Mouse (Mus musculus) gastrocnemius, postnatal 10 days (tissue): ENCODE measurements around the gene Ctsw. TPM values are rescaled to one million over a fixed set of nuclear protein-coding genes. Genes with fewer than 3 reads are reported as not detected.

ENCODE experiments used
- total RNA-seq, 2 experiments: library from RNA; stranded (reverse); gene quantifications; 2 replicates each; pipeline ENCODE4 v1.2.3; 2021

Ctsw gene
- total RNA-seq, 2 experiments from 2014 or later: 0.50 TPM; not detected in 1

Other genes starting within 250 kb of the Ctsw start
- 10 to 100 TPM; 10.3 to 11.1 TPM for gene Pacs1, start 195.4 kb downstream of the Ctsw start, total RNA-seq
- 10 to 100 TPM; 81.9 to 88.6 TPM for gene Sf3b2, start 173.1 kb downstream of the Ctsw start, total RNA-seq
- gene Gal3st3, start 170.2 kb downstream of the Ctsw start, total RNA-seq: under 1 TPM; 0.28 to 0.47 TPM
- not detected for gene Catsper1, start 132.8 kb downstream of the Ctsw start, total RNA-seq
- gene Cst6, start 118.9 kb downstream of the Ctsw start, total RNA-seq: 1 to 10 TPM; 1.8 to 1.9 TPM
- gene Eif1ad, start 101.8 kb downstream of the Ctsw start, total RNA-seq: 10 to 100 TPM; 14.0 to 15.6 TPM
- 100 to 1,000 TPM; 128 to 150 TPM for gene Banf1, start 101.3 kb downstream of the Ctsw start, total RNA-seq
- 10 to 100 TPM; 39.8 to 45.4 TPM for gene Sart1, start 79.8 kb downstream of the Ctsw start, total RNA-seq
- under 1 TPM in 1 of 2 experiments, not detected in 1; 0.23 TPM for gene Tsga10ip, start 66.0 kb downstream of the Ctsw start, total RNA-seq
- 100 to 1,000 TPM; 513 to 561 TPM for gene Drap1, start 43.5 kb downstream of the Ctsw start, total RNA-seq
- 10 to 100 TPM; 47.8 to 50.5 TPM for gene AI837181, start 43.4 kb downstream of the Ctsw start, total RNA-seq
- gene Fosl1, start 21.0 kb downstream of the Ctsw start, total RNA-seq: not detected
- gene Ccdc85b, start 10.6 kb downstream of the Ctsw start, total RNA-seq: 1 to 10 TPM; 8.2 to 9.1 TPM
- 10 to 100 TPM; 53.2 to 54.6 TPM for gene Fibp, start 7.9 kb downstream of the Ctsw start, total RNA-seq
- gene Efemp2, start 5.4 kb upstream of the Ctsw start, total RNA-seq: 10 to 100 TPM; 29.9 to 42.9 TPM
- gene Mus81, start 19.9 kb upstream of the Ctsw start, total RNA-seq: 10 to 100 TPM; 24.7 to 29.9 TPM
- 100 to 1,000 TPM; 305 to 378 TPM for gene Cfl1, start 21.9 kb upstream of the Ctsw start, total RNA-seq
- 1 to 10 TPM in 1 of 2 experiments, under 1 TPM in 1; 0.47 to 1.4 TPM for gene 1700020D05Rik, start 35.3 kb upstream of the Ctsw start, total RNA-seq
- gene Snx32, start 42.0 kb upstream of the Ctsw start, total RNA-seq: 1 to 10 TPM; 5.1 to 7.2 TPM
- not detected for gene Ovol1, start 92.1 kb upstream of the Ctsw start, total RNA-seq
- gene Ap5b1, start 99.5 kb upstream of the Ctsw start, total RNA-seq: 1 to 10 TPM; 1.6 to 2.7 TPM
- gene Rnaseh2c, start 133.4 kb upstream of the Ctsw start, total RNA-seq: 10 to 100 TPM; 44.9 to 50.4 TPM
- gene Kat5, start 141.7 kb upstream of the Ctsw start, total RNA-seq: 10 to 100 TPM; 31.6 to 39.9 TPM
- 10 to 100 TPM; 20.0 to 28.8 TPM for gene Rela, start 169.0 kb upstream of the Ctsw start, total RNA-seq
- 10 to 100 TPM; 25.5 to 36.6 TPM for gene Sipa1, start 195.2 kb upstream of the Ctsw start, total RNA-seq
- gene Map3k11, start 220.2 kb upstream of the Ctsw start, total RNA-seq: 10 to 100 TPM; 19.3 to 25.0 TPM
- gene Pcnx3, start 220.4 kb upstream of the Ctsw start, total RNA-seq: 10 to 100 TPM; 19.5 to 32.5 TPM
- not detected for gene Kcnk7, start 235.9 kb upstream of the Ctsw start, total RNA-seq